Mouse (Mus musculus): ENCODE data around the gene Anxa11.
"Not testable (repeated sequence)": the region's sequence is repeated elsewhere in the genome, so short reads cannot be mapped to it uniquely, and the experiment has no call there.

Anxa11 gene

DNA sequence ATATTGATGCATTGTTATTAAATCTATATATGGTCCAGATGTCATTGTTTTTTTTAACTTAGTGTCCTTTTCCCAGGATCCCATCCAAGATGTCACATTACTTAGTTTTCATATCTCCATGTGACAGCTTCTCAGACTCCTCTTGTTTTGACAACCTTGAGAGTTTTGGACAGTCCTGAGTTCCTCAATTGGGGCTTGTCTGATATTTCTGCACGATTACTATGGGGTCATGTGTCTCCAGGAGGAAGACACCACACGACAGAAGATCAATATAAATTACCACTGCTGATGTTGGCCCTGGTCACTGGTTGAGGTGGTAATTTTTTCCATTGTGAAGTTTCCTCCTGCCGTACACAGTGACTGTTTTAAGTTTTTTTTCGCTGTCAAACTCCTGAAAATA lies 377 bp upstream of the Anxa11 start:
- DNase-seq (ENCODE audit: low spot score in 2 of 2) = no peak

DNA sequence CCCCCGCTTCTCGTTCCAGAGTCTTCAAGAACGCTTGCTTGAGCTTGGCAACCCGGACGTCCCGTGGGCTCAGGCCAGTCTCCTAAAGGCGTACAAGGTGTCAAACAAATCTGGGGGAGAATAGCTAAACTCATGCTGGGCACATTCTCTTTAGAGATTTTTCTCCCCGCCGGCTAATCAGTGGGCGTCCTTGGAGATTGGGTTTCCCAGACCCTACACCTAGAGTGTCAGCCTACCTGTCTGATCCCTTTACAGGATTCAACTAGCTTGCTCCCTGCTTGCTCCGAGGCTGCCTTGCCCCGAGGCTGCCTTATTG lies 690 bp downstream of the Anxa11 start:
- DNase-seq (ENCODE audit: low spot score in 2 of 2) = no peak

DNA sequence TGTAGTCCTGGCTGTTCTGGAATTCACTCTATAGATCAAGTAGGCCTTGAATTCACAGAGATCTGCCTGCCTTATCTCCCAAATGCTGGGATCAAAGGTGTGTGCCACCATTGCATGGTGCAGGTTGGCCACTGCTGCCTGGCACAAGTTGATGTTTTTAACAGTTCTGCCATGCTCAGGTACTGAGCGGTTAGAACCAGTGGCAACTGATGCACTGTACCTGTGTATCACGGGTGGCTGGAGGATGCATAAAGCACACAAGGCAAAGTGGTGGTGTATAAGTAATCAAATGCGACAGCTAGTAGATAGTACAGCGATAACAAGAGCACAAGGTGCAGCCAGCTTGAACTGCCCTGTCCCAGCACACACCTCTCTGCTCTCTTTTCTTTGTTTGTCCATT lies 2.4 kb downstream of the Anxa11 start:
- DNase-seq (ENCODE audit: low spot score in 2 of 2) = no peak

DNA sequence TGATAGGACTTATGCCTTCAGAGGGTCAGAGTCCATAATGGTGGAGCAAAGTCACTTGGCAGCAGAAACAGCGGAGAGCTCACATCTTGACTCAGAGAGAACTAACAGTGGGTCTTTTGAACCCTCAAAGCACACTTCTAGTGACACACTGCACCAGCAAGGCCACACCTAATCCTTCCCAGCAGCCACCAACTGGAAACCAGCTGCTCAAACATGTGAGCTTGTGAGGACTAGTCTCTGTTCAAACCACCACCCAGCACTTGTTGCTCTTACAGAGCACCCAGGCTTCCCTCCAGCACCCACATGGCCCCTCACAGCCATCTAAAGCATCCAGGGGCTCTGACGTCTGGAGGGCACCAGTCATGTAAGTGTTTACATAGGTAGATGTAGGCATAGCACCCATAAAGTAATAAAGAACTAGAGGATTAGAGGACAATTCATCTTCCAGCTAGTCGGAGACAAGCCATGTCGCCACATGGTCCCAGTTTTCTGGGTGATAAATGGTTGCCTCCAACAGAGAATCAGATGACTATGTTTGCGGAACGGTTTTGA lies 4.0 kb downstream of the Anxa11 start:
- no peak for DNase-seq (ENCODE audit: low spot score in 2 of 2)

DNA sequence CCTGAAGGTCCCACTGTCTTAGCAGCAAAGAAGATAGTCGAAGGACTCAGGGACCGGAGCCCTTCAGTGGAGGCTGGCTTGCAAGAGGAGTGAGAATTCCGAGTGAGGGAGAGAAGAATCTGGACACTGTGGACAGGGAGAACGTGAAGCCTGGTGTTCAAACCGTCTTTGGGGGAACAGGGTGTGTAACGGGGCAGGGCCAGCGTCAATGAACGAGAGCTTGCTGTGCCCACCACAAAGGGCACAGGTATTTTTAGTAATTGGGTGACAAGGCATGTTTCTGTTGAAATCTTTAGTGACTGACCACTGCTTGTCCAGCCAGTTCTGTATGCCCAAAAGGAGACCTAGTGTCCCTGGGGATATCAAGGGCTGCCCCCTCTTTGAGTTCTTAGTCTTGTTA lies 4.6 kb downstream of the Anxa11 start:
- DNase-seq (ENCODE audit: low spot score in 2 of 2) = no peak

DNA sequence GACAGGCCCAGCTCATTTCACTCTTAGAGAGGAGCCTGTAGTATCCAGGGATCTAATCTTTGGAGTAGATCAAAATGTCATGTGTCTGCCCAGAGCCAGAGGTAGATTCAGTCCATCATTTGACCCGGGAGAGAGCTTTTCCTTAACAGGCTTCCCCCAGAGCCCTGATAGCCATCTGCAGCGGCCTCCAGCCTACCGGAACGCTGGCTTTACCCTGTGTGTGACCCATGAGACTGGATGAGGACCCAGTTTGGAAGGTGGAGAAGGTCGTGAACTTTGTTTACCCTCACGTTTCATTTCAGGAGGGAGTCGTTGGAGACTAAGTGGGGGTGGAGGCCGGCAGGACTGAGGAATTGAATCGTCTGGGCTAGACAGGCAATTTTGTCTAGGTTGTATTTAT lies 5.7 kb downstream of the Anxa11 start:
- DNase-seq (ENCODE audit: low spot score in 2 of 2) = no peak

DNA sequence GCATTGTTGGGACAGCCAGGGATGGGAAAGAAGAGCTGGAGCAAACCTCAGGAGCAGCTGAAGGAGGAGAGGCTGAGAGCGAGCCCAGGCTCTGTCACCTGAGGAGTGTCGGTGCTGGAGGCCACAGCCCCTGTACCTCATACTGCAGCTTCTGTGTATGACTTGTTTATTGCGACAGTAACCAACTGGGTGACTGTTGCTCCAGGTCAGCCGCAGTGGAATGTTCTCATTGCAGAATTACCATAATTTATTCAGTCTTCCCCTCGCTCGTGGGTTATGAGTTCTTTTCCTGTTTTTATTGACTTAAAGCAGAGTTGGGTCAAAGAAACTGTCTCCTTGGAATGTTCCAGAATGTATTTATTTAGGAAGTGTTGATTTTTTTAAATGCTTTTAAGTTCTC lies 6.3 kb downstream of the Anxa11 start:
- DNase-seq (ENCODE audit: low spot score in 2 of 2) = no peak

DNA sequence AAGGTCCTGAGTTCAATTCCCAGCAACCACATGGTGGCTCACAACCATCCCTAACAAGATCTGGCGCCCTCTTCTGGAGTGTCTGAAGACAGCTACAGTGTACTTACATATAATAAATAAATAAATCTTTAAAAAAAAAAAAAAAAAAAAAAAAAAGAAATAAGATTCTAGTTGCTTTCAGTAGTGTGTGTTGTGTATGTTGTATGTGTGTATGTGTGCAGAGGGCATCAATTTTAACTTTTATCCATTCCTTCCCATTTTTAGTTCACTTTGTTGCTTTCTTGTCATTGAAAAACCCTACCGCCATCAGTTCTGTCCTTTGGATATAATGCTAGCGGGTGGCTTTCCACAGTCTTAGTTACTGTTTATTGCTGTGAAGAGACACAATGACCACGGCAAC lies 6.8 kb downstream of the Anxa11 start:
- not testable (repeated sequence) for DNase-seq (ENCODE audit: low spot score in 2 of 2)

DNA sequence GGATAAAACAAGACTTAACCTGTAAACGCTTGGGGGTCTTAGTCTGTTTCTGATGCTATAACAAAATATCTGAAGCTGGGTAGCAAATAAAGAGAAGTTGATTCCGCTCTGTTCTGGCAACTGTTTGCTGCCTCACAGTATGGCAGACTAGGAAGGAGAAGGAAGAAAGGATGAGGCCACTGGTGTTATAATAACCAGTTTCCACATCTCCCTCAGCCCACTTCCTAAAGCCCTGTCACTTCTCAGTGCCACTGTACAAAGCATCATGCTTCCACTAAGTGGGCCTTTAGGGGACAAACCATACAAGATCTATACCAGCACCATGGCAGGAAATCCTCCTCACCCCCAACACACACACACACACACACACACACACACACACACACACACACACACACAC lies 8.5 kb downstream of the Anxa11 start:
- DNase-seq (ENCODE audit: low spot score in 2 of 2) = no peak

DNA sequence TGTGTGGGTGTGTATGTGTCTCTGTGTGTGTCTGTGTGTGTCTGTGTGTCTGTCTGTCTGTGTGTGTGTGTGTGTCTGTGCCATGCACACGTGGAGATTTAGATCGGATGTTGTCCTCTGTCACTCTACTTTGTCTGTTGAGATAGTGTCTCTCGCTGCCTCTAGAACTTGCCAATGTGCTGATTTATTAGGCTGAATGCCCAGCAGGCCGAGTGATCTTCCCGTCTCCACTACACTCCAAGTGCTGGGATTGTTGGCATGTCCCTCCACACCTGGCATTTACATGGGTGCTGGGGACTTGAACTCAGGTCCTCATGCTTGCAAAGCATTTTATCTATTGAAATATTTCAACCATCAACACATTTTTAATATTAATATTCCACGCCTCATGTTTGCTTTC lies 9.2 kb downstream of the Anxa11 start:
- DNase-seq (ENCODE audit: low spot score in 2 of 2) = no peak

DNA sequence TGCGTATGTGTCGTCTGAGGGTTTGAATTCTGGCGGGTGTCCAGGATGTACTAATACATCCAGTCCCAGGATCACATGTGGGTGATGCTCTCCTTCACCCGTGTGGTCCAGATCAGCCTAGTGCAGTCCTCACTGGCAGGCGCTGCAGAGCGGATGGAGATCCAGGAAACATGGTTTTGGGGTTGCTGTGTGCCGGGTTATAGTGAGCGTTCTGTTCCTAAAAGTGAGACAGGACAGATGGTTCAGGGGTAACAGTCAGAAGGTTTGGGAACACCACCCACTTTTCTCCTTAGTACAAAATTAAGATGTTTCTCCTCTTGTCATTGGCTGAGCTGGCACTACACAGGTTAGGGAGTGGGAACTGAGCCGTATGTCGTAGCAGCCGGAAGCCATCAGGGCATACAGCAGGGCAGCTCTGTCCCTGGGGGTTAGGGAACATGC lies 10.2 kb downstream of the Anxa11 start:
- no peak for DNase-seq (ENCODE audit: low spot score in 2 of 2)

DNA sequence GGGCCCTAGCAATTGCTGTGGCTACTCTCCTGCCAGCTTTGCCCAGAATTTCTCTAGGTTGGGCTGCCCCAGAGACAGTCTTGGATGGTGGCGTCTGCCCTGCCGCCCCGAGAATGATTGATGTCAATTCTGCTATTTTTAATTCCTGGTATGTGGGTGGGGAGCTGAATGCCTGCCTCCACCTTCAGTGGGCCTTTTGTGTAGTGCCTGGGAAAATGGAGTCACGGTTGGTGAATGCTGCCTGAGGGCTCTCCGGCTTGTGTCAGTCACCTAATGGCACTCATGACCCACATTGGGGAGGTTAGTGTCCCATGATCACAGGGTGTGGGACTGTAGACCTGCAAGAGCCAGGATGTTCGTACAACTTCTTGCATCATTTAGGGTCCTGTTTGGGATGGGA lies 11.3 kb downstream of the Anxa11 start:
- DNase-seq (ENCODE audit: low spot score in 2 of 2) = no peak

DNA sequence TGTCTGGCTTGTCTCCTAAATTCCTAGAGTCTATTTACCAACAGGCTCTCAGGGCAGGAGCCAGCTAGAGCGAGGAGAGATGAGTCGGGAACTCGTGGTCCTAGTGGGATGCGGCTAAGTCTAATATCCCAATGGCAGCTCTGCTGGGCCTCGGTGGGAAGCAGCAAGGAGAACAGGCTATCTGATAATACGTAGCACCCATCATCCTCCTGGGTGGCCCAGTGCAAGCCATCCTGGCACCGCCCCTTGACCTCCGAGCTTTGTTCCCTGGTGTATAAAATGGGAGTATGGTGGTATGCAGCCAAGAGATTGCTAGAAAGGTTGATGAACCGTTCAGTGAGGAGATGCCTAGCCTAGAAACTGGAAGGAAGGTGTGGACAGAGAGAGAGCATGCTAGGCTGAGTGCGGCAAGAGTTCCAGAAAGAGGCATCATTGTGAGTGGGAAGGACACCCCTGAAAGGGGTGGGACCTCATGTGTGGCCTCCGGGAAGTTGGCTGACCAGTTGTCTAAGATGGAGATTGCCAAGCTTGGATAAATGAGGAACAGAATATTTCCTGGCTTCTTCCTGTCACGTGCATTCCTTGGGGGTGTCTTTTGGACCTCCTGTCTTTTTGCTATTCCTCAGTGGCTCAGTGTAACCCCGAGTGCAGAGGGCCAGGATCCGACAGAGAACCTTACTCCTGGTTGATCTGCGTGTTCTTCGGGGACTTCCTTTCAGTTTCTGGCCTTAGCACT lies 11.9 kb downstream of the Anxa11 start:
- DNase-seq (ENCODE audit: low spot score in 2 of 2) = no peak

DNA sequence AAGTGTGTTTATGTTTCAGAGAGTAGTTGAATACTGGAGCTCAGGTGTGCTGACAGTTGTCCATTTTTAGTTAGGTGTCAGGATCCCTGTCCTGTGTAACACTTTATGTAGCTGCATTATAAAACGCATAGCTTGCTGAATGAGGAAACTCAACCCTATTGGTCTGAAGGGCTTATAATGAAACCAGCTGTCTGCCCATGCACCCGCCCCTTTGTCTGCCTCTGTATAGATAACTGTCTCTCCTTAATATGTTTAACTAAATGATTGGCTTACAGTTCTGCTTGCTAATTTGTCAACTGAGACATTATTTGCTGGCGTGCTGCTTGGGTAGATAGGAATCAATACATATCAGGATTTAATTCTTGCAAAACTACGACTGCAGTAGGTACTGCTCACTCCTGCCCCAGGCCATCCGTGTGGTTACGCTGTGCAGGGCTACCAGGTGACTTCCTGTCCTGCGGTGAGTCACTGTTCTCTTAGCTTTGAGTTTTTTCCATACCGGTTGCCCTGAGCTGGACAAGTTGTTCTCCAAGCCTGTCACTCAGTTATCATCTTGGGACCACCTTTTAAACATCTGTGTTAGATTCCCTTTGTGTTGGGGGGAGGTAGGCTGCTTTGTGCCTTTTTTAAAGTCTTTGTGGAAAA lies 13.4 kb downstream of the Anxa11 start:
- DNase-seq (ENCODE audit: low spot score in 2 of 2) = peak; percentile 53 to 56

DNA sequence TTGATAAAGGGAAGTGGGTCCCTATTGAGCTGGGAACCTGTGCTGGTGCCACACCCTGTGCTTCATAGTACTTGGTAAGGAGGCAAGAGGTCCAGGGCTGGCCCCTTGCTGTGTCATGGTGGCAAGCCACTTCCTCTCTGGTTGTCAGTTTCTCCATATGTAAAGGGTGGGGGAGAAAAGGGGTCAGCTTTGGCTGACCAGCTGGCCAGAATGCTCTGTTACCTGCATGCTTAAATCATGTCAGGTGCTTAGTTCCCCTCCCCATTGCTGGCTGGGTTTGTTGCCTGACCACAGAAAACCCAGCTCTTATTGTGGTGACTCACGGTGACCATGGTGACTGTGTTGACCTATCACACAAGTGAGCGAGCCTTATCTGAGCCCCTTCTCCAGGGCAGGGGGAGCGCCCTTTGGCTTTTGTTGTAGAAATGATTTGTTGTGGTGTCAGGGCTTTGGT lies 15.2 kb downstream of the Anxa11 start:
- peak; percentile 66 to 80 for DNase-seq (ENCODE audit: low spot score in 2 of 2)

DNA sequence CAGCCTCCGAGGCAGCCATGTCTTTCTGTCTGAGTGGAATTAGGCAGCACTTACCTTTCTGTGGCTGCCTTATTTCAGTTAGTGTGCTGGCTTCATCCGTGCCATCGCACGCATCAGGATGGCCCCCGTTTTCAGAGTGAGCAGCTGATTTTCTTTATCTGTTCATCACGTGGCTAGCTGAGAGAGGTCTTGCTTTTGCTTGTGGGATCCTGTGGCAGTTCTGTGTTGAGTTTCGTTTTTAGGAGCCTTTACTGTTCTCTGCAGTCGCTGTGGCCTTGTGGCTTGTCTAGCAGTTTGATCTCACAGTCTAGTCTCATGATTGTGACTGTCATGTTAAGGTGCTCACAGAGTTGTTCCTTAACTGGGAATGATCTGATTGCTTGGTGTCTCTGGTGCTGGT lies 16.0 kb downstream of the Anxa11 start:
- DNase-seq (ENCODE audit: low spot score in 2 of 2) = peak; percentile 62 to 70

DNA sequence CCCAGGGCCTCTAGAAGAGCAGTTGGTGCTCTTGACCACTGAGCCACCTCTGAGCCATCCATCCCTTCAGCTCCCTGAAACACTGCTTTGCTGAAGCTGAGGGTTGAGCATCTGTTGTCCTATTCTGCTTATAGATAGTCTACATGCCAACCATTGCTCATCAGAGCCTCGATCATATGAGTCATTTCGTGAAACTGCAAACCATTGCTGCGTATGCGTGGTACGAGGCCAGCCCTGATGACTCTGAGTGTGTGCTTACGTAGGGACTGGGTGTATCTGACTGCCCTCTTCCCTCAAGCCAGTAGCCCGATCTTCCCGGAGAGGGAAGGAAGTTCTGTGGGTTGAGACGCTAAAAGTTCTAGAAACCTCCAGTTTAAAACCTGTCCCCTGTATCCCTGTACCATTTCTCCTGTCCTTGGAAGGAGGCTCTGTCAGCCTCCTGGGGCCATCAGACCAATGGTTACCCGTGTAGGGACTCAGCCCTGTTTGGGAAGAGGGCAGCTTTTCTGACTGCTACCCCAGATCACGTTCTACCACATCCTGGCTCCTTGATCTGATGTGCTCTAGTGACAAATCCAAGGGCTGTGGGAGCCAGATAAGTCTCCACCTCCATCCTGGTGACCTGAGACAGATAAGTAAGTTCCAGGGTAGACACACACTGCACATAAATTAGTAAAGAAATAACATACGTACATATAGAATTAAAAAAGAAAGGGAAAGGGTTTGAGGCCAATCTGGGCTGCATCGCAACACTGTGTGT lies 20.0 kb downstream of the Anxa11 start:
- no peak for DNase-seq (ENCODE audit: low spot score in 2 of 2)

DNA sequence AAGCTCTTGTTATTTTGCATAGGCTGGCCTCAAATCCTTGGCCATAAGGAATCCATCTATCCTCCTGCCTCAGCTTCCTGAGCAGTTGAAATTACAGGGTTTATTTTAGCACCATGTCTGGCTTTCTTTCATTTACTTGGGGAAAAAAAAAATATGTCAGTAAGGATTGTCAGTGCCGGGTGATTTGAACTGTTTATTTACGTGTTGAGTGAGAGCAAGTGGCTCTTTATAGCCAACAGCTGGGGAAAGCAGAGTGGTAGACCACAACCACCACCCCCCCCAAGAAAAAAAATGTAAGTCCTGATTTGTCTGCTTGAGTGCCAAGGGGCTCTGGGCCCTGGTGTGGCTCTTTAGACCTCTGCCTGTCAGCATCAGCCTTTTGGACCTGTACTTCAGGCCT lies 21.8 kb downstream of the Anxa11 start:
- no peak for DNase-seq (ENCODE audit: low spot score in 2 of 2)

DNA sequence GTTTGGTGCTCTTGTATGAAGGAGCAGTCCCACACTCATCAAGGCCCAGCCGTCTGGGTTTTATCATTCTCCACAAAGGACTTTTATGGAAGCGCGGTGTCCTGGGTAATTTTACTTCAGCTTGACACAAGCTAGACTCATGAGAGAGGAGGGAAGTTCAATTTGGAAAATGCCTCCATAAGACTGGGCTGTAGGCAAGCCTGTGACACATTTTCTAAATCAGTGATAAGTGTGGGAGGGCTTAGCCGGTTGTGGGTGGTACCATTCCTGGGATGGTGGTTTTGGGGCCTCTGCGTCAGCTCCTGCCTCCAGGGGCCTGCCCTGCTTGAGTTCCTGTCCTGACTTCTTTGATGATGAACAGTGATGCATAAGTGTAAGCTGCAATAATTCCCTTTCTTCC lies 23.3 kb downstream of the Anxa11 start:
- no peak for DNase-seq (ENCODE audit: low spot score in 2 of 2)

DNA sequence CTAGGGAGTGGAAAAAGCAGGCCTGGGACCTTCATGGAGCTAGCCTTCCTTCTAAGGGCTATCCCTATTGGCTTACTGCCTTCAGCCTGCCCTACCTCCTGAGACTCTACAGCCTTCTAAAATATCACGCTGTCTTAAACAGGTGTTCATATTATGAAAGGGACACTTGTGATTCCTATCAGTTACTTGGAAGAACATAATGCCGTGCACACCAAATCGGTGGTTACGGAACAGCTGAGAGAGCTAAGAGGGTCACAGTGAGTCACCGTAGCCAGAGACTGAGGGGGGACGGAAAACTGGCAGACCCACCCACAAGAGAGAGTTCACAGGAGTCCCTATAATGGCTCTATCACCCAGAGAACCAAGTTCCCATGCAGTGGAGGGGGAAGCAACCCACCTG lies 24.4 kb downstream of the Anxa11 start:
- no peak for DNase-seq (ENCODE audit: low spot score in 2 of 2)

DNA sequence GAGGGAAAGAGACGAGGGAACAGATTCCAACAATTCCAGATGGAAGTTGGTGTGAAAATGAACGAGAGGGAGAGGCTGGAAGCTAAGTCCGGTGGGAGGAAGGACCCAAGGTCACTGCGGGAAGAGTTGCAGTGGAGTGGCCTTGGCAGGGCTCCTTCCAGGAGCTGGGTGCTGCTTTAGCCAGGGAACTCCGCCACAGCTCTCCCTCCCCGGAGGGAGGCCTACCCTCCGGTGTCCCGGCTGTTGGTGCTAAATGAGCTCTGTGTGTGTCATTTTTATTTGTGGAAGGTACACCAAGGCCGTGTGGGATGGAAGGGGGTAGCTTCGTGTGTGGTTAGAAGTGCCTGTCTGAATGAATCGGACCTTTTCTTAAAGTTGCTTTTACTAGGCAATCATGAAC lies 24.9 kb downstream of the Anxa11 start:
- no peak for DNase-seq (ENCODE audit: low spot score in 2 of 2)

DNA sequence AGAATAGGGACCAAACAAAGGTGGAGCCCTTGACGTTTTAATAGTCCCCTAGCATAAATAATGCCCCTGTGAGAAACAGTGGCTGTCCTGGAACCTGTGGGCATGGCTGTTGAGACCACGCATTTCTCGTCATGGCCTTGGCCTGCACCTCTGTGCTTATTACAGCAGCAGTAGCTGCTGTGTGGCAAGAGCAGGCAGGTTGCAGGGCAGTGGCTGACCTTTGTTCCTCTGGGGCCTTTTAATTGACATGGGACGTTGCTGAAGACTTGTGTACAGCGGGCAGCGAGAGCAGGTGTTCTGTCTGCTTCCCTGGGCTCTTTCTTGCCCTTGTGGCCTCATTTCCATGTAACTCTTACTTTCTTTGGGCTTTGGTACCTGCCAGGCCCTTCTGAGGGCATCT lies 25.9 kb downstream of the Anxa11 start:
- no peak for DNase-seq (ENCODE audit: low spot score in 2 of 2)

DNA sequence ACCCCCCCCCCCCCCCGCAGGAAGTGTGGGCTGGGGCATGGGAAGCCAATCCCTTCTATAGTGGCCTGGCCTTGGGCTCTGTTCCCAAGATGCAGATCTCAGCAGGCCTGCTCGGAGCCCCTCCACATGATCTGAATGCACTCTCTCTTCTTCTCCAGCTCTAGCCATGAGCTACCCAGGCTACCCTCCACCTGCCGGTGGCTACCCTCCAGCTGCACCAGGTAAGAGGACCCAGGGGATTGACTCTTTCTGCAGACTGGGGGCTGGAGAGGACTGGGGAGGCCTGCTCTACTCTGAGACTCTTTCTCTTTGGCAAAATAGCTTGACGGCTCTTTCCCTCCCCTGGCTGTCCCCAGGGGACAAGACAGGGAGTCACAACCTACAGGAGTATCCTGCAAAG lies 26.8 kb downstream of the Anxa11 start:
- DNase-seq (ENCODE audit: low spot score in 2 of 2) = no peak
